Mouse (Mus musculus): ENCODE results near the gene Zc2hc1c.

- TF ChIP-seq CTCF (IDR thresholded peaks at IDR 0.05; ENCODE audit: control insufficient read depth, insufficient read depth, insufficient replicate concordance, low read depth, low read length): no peak
- TF ChIP-seq POLR2A (IDR thresholded peaks at IDR 0.05; ENCODE audit: control insufficient read depth, low read depth, low read length): no peak
These were observed 8.5 kb downstream of the Zc2hc1c start for GRCm38 (mm10) chr12:85296915-85297314.
